Mouse (Mus musculus) kidney, adult 11 months (tissue): ENCODE measurements around the gene Gm3591.
"Not testable (repeated sequence)": the region's sequence is repeated elsewhere in the genome, so short reads cannot be mapped to it uniquely, and the experiment has no call there.

ENCODE experiments used
- DNase-seq: peaks from one replicate; pipeline ENCODE4 v3.0.0; 2022

Gm3591 gene

DNA sequence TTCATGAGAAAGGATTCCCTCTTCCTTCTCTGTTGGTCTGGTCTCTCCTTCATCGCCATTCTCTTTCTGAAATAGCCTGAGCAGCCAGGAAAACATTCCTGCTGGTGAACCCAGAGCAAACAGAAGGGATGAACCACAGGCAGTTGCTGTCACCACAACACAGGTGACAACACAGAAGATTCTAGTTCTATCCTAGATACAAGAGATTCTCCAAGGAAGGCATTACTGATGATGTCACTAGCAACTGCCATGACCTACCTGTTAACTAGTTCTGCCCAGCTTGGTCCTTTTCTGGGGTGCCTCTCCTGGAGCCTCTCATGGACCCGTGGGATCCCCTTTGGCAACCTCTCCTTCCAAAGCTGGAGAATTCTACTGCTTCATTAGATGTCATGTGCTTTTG lies at the start of gene Gm3591:
Gene Gm3591, minus strand, starts transcription at position 101 of the 400 bp plus-strand sequence.
- DNase-seq: not testable (repeated sequence)

DNA sequence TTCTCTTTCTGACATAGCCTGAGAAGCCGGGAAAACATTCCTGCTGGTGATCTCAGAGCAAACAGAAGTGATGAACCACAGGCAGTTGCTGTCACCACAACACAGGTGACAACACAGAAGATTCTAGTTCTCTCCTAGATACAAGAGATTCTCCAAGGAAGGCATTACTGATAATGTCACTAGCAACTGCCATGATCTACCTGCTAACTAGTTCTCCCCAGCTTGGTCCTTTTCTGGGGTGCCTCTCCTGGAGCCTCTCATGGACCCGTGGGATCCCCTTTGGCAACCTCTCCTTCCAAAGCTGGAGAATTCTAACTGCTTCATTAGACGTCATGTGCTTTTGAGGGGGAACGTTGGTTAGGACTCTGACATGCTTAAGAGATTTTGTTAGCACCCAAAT lies 32.2 kb upstream of the Gm3591 start, which contains the start of gene Gm3594:
Gene Gm3594, minus strand, starts transcription at position 101 of the 400 bp plus-strand sequence.
- not testable (repeated sequence) for DNase-seq

DNA sequence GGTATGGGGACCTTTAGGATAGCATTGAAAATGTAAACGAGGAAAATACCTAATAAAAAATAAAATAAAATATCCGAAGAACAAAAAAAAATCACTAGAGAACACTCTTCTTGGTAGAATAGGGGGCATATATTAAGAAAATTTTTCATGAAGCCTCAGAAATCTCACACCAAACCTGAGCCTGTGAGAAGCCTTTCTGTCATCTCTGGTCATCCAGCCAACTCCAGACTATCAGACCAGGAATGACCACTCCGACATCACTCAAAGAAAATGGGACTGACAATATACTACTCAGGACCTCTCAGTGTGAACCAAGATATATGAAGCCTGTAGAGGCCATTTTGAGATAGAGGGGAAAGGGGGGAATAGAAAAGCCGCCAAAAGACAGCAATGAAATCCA lies 28.5 kb upstream of the Gm3591 start:
- not testable (repeated sequence) for DNase-seq

DNA sequence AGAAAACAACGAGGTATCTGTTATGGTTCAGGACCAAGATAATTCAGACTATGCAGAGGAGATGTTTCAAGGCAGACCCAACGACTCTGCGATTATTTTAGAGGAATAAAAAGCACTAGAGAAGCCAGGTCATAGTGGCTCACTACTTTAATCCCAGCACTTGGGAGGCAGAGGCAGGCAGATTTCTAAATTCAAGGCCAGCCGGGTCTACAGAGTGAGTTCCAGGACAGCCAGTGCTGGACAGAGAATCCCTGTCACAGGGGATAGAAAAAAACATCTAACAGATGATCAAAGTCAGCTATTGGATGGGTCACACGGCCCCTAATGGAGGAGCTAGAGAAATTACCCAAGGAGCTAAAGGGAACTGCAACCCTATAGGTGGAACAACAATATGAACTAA lies 27.9 kb upstream of the Gm3591 start:
- peak; percentile 2 for DNase-seq

DNA sequence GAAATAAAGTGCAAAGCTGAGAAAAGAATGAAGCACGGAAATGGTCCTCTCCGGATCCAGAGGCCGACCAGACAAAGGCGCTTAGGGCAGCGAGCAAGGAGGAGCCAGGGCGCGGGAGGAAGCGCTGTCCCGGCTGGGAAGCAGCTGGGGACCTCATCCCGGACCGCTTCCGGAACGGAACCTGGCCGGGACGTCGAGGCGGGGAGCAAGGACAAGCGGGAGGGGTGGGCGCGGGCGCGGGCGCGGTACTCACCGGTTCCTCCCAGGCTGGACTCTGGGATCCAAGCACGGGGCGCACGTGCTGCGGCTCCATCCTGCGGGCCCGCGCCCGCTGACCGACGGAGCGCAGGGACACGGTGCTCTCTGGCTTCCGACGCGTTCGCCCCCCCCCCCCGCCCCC lies 14.5 kb upstream of the Gm3591 start:
- peak; percentile 10 for DNase-seq

DNA sequence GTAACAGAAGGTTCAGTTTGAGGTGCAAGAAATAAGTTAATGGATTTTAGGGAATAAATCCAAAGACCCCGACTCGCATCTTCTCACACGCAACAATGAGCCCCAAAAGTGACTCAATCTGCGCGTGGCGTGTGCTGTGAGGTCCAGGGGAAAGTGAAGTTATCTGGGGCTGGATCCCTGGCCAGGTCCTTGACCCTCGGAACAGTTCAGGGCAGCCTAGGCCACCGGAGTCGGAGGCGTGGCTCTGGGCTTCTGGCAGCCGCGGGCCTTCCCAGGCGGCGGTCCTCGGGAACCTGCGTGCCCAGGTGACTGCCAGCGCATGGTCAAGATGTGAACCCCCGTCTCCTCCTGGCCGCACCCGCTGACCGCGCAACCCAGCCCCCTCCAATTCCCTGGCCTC lies 14.1 kb upstream of the Gm3591 start:
- peak; percentile 2 for DNase-seq

DNA sequence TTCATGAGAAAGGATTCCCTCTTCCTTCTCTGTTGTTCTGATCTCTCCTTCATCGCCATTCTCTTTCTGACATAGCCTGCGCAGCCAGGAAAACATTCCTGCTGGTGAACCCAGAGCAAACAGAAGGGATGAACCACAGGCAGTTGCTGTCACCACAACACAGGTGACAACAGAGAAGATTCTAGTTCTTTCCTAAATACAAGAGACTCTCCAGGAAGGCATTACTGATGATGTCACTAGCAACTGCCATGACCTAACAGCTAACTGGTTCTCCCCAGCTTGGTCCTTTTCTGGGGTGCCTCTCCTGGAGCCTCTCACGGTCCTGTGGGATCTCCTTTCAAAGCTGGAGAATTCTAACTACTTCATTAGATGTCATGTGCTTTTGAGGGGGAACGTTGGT lies 22.1 kb downstream of the Gm3591 start, which contains the start of gene Gm16440:
Gene Gm16440, minus strand, starts transcription at position 101 of the 400 bp plus-strand sequence.
- DNase-seq: not testable (repeated sequence)
